Mouse (Mus musculus): Measurements from ENCODE around the gene Brca1.

DNA sequence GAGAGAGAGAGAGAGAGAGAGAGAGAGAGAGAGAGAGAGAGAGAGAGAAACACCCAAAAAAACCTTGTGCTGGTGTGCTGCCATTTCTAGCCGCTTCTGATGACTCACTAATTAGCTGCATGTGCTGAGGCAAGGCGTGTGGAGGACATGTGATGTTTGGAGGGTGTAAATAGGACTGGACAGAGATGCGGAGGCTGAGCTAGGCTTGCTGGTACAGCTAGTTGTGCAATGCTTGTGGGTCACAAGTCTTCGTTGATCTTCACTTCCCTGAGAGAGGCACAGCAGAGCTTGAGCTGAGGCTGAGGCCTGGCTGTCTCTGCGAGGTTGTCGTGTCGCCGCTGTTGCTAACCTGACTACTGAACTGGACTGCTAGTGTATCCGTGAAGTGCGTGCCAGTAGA, 35.9 kb upstream of the Brca1 start:
- TF ChIP-seq CTCF (IDR thresholded peaks at IDR 0.05; ENCODE audit: extremely low read depth, insufficient read depth, low read length) (no peak), POLR2A (IDR thresholded peaks at IDR 0.05; ENCODE audit: extremely low read depth, insufficient read depth, low read length) (no peak)

Measured in cortical plate, adult 2 months (tissue).